Mouse (Mus musculus) induced T-regulatory cell, adult 2 months (primary cell): ENCODE measurements around the gene Usp20.

ENCODE experiments used
- DNase-seq: peaks from one replicate; pipeline ENCODE4 v3.0.0-alpha.2; 2012; ENCODE audit warnings: low read depth

The Usp20 gene

GRCm38 (mm10) chr2:30981790-30982513 lies at the start of gene Usp20, which contains the start of gene BC005624:
Gene Usp20, plus strand, starts transcription at chr2:30982279.
Gene BC005624, minus strand, starts transcription at chr2:30982201.
- DNase-seq: peak; percentile 100

- DNase-seq: no peak
Measured at GRCm38 (mm10) chr2:30933032-30933431, 49.0 kb upstream of the Usp20 start.

GRCm38 (mm10) chr2:30933917-30934450 lies 48.1 kb upstream of the Usp20 start:
- DNase-seq: peak; percentile 85

- no peak for DNase-seq
Measured at GRCm38 (mm10) chr2:30936808-30937207, 45.3 kb upstream of the Usp20 start.

GRCm38 (mm10) chr2:30937731-30938130 lies 44.3 kb upstream of the Usp20 start:
- no peak for DNase-seq

- no peak for DNase-seq
Measured at GRCm38 (mm10) chr2:30938574-30938991, 43.5 kb upstream of the Usp20 start.

GRCm38 (mm10) chr2:30941586-30941985 lies 40.5 kb upstream of the Usp20 start:
- DNase-seq: no peak

- peak; percentile 31 for DNase-seq
Measured at GRCm38 (mm10) chr2:30942116-30942515, 40.0 kb upstream of the Usp20 start.

- DNase-seq: peak; percentile 92
Measured at GRCm38 (mm10) chr2:30942603-30943011, 39.5 kb upstream of the Usp20 start.

- no peak for DNase-seq
Measured at GRCm38 (mm10) chr2:30952457-30952823, 29.6 kb upstream of the Usp20 start.

GRCm38 (mm10) chr2:30952824-30953490 lies 29.1 kb upstream of the Usp20 start, which contains the start of gene Tor1b:
Gene Tor1b, plus strand, starts transcription at chr2:30952959.
- DNase-seq: peak; percentile 96

- peak; percentile 32 for DNase-seq
Measured at GRCm38 (mm10) chr2:30954797-30955196, 27.3 kb upstream of the Usp20 start.

GRCm38 (mm10) chr2:30957511-30957910 lies 24.6 kb upstream of the Usp20 start:
- DNase-seq: no peak

GRCm38 (mm10) chr2:30958726-30959125 lies 23.4 kb upstream of the Usp20 start:
- no peak for DNase-seq

GRCm38 (mm10) chr2:30959856-30960255 lies 22.2 kb upstream of the Usp20 start:
- no peak for DNase-seq

- DNase-seq: no peak
Measured at GRCm38 (mm10) chr2:30962570-30963254, 19.4 kb upstream of the Usp20 start.

- no peak for DNase-seq
Measured at GRCm38 (mm10) chr2:30965627-30966026, 16.5 kb upstream of the Usp20 start.

- DNase-seq: peak; percentile 66
Measured at GRCm38 (mm10) chr2:30966826-30967225, 15.3 kb upstream of the Usp20 start.

- DNase-seq: peak; percentile 91
Measured at GRCm38 (mm10) chr2:30967352-30968327, 14.4 kb upstream of the Usp20 start, which contains the start of gene Tor1a. Gene Tor1a, minus strand, starts transcription at chr2:30967933.

- DNase-seq: no peak
Measured at GRCm38 (mm10) chr2:30983024-30983423, 945 bp downstream of the Usp20 start.
